ENCODE assay signal across 12 mouse cellular contexts in the genomic region with DNA sequence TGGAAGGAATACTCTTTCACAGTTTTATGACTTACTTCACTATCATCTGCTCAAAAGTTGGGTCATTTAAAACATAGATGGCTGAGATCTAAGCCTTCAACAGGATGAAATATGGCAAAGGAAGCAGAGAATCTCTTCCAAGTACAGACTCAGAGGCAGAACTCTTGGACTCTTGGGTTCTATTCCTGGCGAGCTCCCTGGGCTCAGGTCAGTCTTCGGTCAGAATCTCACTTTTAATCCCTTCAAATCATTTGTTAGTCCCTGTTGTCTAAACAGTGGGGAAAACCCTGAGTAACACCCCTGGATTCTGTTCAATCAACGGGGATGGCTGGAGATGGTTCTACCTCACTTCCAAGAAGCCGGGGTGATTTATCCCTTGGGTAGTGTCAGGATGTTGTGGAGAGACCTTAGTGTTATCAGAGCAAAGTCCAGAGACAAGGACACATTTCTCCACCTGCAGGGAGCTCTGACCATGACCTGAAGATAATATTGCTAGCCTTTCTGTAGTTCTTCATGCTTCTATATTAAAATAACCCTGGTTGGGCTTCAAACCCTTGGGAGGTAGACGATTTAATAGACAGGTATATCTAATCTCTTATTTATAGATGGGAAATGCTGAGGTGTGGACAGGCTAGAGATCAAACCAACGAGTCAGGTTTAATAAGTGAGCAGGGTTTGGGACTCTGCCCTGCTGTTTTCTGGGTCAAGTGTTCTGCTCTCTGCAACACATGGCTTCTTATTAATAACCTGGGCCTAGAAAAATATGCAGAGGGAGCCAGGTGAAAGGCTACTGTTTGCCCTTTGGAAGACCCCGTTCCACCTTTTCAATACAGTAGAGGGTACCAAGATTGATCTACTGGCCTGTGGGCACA.
DNase-seq lines count a peak whose midpoint lies in the region; ATAC-seq and TF ChIP-seq lines count a peak whose summit lies in the region.
"Had no signal": no experiment of that assay in that cellular context is flagged by ENCODE, and none has a peak within 500 bp of the region (broad histone marks: within the 10 kb centered on the region; RNA-seq: fewer than 3 reads in every experiment).

No protein-coding gene starts in this region.

- no peak for DNase-seq in lung, embryonic 14.5 days
- DNase-seq in lung, postnatal 36 days, result no peak
- peak; percentile 92 for DNase-seq in kidney, adult 2 months
- peak; percentile 57 for DNase-seq in skeletal muscle tissue, adult 2 months (ENCODE audit: low read depth, low spot score)
- DNase-seq in cerebellum, adult 8-10 months, result no peak
- DNase-seq in hindbrain, postnatal 0 days (ENCODE audit: low spot score), result no peak
- DNase-seq: right cerebral cortex, adult 18-20 months had no signal

- peaks cover 8% of the 10 kb centered on the region for H3K36me3 ChIP-seq in lung, embryonic 14.5 days (ENCODE audit: insufficient read depth)
- H3K36me3 ChIP-seq in kidney, adult 2 months (ENCODE audit: control insufficient read depth, insufficient read depth, low read length), result peaks cover 1% of the 10 kb centered on the region
- H3K36me3 ChIP-seq in hindbrain, postnatal 0 days (ENCODE audit: insufficient read depth, low read length), result no peaks in the 10 kb centered on the region; the same call in 1 of the 2 replicates

- WGBS in lung, embryonic 14.5 days, result 51% methylated on average over 7 of the region's 7 CpGs
- whole genome bisulfite sequencing in kidney, adult 2 months, result 29% methylated on average over 7 of the region's 7 CpGs
- WGBS in hindbrain, postnatal 0 days, result 89% methylated on average over 7 of the region's 7 CpGs

- TF ChIP-seq POLR2A in embryonic fibroblast, embryonic 13.5 days (IDR thresholded peaks at IDR 0.05; ENCODE audit: low read depth, low read length), result no peak
- TF ChIP-seq POLR2A in kidney, adult 2 months (IDR thresholded peaks at IDR 0.05; ENCODE audit: low read depth, low read length), result no peak

- peaks cover 20% of the 10 kb centered on the region for H3K4me1 ChIP-seq in lung, embryonic 14.5 days (ENCODE audit: insufficient read depth)
- peaks cover 20% of the 10 kb centered on the region for H3K4me1 ChIP-seq in embryonic fibroblast, embryonic 13.5 days (ENCODE audit: control insufficient read depth, insufficient read depth, low read length)
- H3K4me1 ChIP-seq in kidney, adult 2 months (ENCODE audit: control insufficient read depth, insufficient read depth, low read length), result peaks cover 49% of the 10 kb centered on the region
- H3K4me1 ChIP-seq in hindbrain, postnatal 0 days (ENCODE audit: insufficient read depth, low read length), result no peaks in the 10 kb centered on the region
- H3K4me1 ChIP-seq: hindbrain, embryonic 12.5 days had no signal

- H3K9me3 ChIP-seq in lung, embryonic 14.5 days (ENCODE audit: low read depth, low read length), result no peaks in the 10 kb centered on the region
- no peaks in the 10 kb centered on the region for H3K9me3 ChIP-seq in hindbrain, postnatal 0 days (ENCODE audit: low read length)
- H3K9me3 ChIP-seq: embryonic facial prominence, embryonic 13.5 days; hindbrain, embryonic 12.5 days; lung, embryonic 15.5 days had no signal

- no peak overlapping the region for H3K4me3 ChIP-seq in lung, embryonic 14.5 days (ENCODE audit: low read depth, low read length)
- no peak overlapping the region for H3K4me3 ChIP-seq in embryonic fibroblast, embryonic 13.5 days (ENCODE audit: insufficient read depth, low read length)
- no peak overlapping the region for H3K4me3 ChIP-seq in kidney, adult 2 months (ENCODE audit: insufficient read depth, low read depth, low read length)
- no peak overlapping the region for H3K4me3 ChIP-seq in hindbrain, postnatal 0 days (ENCODE audit: low read length)
- H3K4me3 ChIP-seq: embryonic facial prominence, embryonic 13.5 days; hindbrain, embryonic 12.5 days; lung, embryonic 15.5 days had no signal

- no peak overlapping the region for H3K4me2 ChIP-seq in lung, embryonic 14.5 days
- no peak overlapping the region for H3K4me2 ChIP-seq in hindbrain, postnatal 0 days (ENCODE audit: low read depth, low read length)
- H3K4me2 ChIP-seq: embryonic facial prominence, embryonic 13.5 days; hindbrain, embryonic 12.5 days; lung, embryonic 15.5 days had no signal

- ATAC-seq in lung, embryonic 14.5 days (ENCODE audit: insufficient read depth), result no peak
- no peak for ATAC-seq in hindbrain, postnatal 0 days
- ATAC-seq: forebrain, embryonic 14.5 days had no signal

- no peak overlapping the region for H3K9ac ChIP-seq in lung, embryonic 14.5 days
- H3K9ac ChIP-seq in hindbrain, postnatal 0 days (replicated peaks; ENCODE audit: low read length), result no peak overlapping the region
- H3K9ac ChIP-seq: embryonic facial prominence, embryonic 13.5 days; hindbrain, embryonic 12.5 days; lung, embryonic 15.5 days had no signal

- no peaks in the 10 kb centered on the region for H3K27me3 ChIP-seq in lung, embryonic 14.5 days (ENCODE audit: insufficient read depth, low read length)
- no peaks in the 10 kb centered on the region for H3K27me3 ChIP-seq in kidney, adult 2 months (replicated peaks; ENCODE audit: control insufficient read depth, insufficient read depth, low read length)
- H3K27me3 ChIP-seq in hindbrain, postnatal 0 days (ENCODE audit: insufficient read depth, low read length), result no peaks in the 10 kb centered on the region
- H3K27me3 ChIP-seq: embryonic facial prominence, embryonic 13.5 days; hindbrain, embryonic 12.5 days; lung, embryonic 15.5 days had no signal

- H3K27ac ChIP-seq in lung, embryonic 14.5 days (ENCODE audit: low read depth), result peak overlapping the region; percentile 26; the same call in 1 of the 2 replicates
- H3K27ac ChIP-seq in embryonic fibroblast, embryonic 13.5 days (ENCODE audit: insufficient read depth, low read length), result peak overlapping the region; percentile 68
- peak overlapping the region; percentile 85 for H3K27ac ChIP-seq in kidney, adult 2 months (ENCODE audit: insufficient read depth, low read depth, low read length)
- no peak overlapping the region for H3K27ac ChIP-seq in hindbrain, postnatal 0 days
- H3K27ac ChIP-seq: embryonic facial prominence, embryonic 13.5 days; hindbrain, embryonic 12.5 days had no signal

- TF ChIP-seq CTCF in lung, embryonic 14.5 days (IDR thresholded peaks at IDR 0.05; ENCODE audit: low read depth), result no peak
- TF ChIP-seq CTCF in embryonic fibroblast, embryonic 13.5 days (IDR thresholded peaks at IDR 0.05; ENCODE audit: borderline replicate concordance, insufficient read depth, low read length), result no peak
- TF ChIP-seq CTCF in kidney, adult 2 months (conservative IDR thresholded peaks at IDR 0.05; ENCODE audit: insufficient read depth, insufficient read length, low read depth, low read length), result no peak
- no peak for TF ChIP-seq CTCF in hindbrain, postnatal 0 days (IDR thresholded peaks at IDR 0.05; ENCODE audit: low read depth)

Comparison
In these comparisons a context has a peak if more than half of its experiments do, and no peak if none do; other contexts are left out.
1. DNase-seq: peak in kidney, adult 2 months (single experiment) and skeletal muscle tissue, adult 2 months (single experiment); none in lung, embryonic 14.5 days (single experiment), lung, postnatal 36 days (single experiment), cerebellum, adult 8-10 months (single experiment) and hindbrain, postnatal 0 days (single experiment).